Mouse (Mus musculus): ENCODE results near the gene 2010109A12Rik.

DNA sequence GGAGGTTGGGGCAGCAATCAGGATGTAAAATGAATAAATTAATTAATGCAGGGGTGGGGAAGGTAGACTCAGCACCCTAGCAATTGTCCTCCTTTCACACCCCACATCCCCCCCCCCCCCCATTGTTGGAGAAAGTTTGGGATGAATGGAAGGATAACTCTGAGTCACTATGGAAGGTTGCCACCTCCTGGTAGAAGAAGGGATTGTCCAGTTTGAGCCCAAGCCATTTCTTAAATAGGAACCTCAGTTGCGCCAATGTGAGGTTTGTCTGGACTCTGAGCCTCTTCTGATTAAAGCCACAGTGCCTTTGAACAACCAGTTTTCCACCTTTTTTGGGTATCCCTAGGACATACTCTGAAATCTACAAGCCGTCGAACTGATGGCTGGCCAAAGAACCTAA is 42.8 kb upstream of the 2010109A12Rik start:
- TF ChIP-seq CTCF (IDR thresholded peaks at IDR 0.05; ENCODE audit: borderline replicate concordance, insufficient read depth, low read depth, low read length) (peak; percentile 65), POLR2A (IDR thresholded peaks at IDR 0.05; ENCODE audit: borderline replicate concordance, insufficient read depth, low read length) (no peak)
